Mouse (Mus musculus) E14TG2a.4 (cell line): Measurements from ENCODE around the gene Atp8a1.

Experiments
- H3K27me3 ChIP-seq: 2 replicates; pipeline ENCODE4 v1.6.1; 2014; ENCODE audit warnings: low read length, control low read depth; ENCODE audit not compliant: insufficient read depth
- H3K36me3 ChIP-seq: 2 replicates; pipeline ENCODE4 v1.6.1; 2014; ENCODE audit warnings: low read length, control low read depth; ENCODE audit not compliant: insufficient read depth
- H3K4me1 ChIP-seq: replicated peaks from 2 replicates; pipeline ENCODE4 v1.6.1; 2014; ENCODE audit warnings: low read depth, low read length, control low read depth
- H3K4me3 ChIP-seq: replicated peaks from 2 replicates; pipeline ENCODE4 v1.5.1; 2014; ENCODE audit warnings: mild to moderate bottlenecking, low read length
- H3K9me3 ChIP-seq: 2 replicates; pipeline ENCODE4 v1.6.1; 2014; ENCODE audit warnings: low read length, control low read depth
- CTCF ChIP-seq: conservative IDR thresholded peaks from 2 replicates; pipeline ENCODE4 v1.5.1; 2014; ENCODE audit warnings: low read length
- NANOG ChIP-seq: IDR thresholded peaks from 2 replicates; pipeline ENCODE4 v1.6.1; 2014; ENCODE audit warnings: borderline replicate concordance, low read length, mixed read lengths
- POU5F1 ChIP-seq: IDR thresholded peaks from 2 replicates; pipeline ENCODE4 v1.6.1; 2014; ENCODE audit warnings: low read length, borderline replicate concordance

The Atp8a1 gene

DNA sequence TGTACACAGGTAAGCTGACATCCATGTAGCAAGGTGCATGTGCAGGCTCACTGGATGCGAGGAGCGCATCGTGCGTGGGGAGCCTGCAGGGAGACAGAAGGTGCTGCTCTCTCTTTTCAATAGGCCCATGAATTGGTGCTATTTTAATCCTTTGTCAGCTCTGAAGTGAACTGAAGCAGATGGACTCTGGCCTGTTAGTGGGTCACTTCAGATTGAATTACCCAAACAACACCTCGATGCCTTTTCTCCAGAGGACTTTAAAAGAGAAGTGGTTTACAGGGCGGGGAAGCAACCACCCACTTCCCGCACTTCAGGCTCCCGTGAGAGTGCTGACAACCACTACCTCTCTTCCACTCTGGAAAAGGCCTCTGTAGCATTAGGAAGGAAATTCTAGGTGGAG is 46.4 kb downstream of the Atp8a1 start:
- Histone ChIP-seq H3K27me3 (no peaks in the 10 kb centered on the region), H3K9me3 (no peaks in the 10 kb centered on the region), H3K4me1 (peaks cover 49% of the 10 kb centered on the region), H3K36me3 (no peaks in the 10 kb centered on the region), H3K4me3 (no peak overlapping the region)
- TF ChIP-seq POU5F1 (no peak), NANOG (no peak), CTCF (no peak)

- no peaks in the 10 kb centered on the region for H3K36me3 ChIP-seq
- peaks cover 49% of the 10 kb centered on the region for H3K4me1 ChIP-seq
These were observed 47.4 kb downstream of the Atp8a1 start for GRCm38 (mm10) chr5:67799785-67800184.

GRCm38 (mm10) chr5:67798348-67798747 is 48.9 kb downstream of the Atp8a1 start:
- TF ChIP-seq CTCF, result no peak
- no peak for TF ChIP-seq POU5F1
- no peak for TF ChIP-seq NANOG
- Histone ChIP-seq H3K36me3 (no peaks in the 10 kb centered on the region), H3K4me1 (peaks cover 49% of the 10 kb centered on the region)

More at GRCm38 (mm10) chr5:67799785-67800184, 47.4 kb downstream of the Atp8a1 start:
- no peaks in the 10 kb centered on the region for H3K27me3 ChIP-seq
- TF ChIP-seq POU5F1, result no peak
- no peak for TF ChIP-seq CTCF
- no peak for TF ChIP-seq NANOG
- no peaks in the 10 kb centered on the region for H3K9me3 ChIP-seq
- no peak overlapping the region for H3K4me3 ChIP-seq

GRCm38 (mm10) chr5:67797006-67797958 is 50.0 kb downstream of the Atp8a1 start:
- Histone ChIP-seq H3K36me3 (no peaks in the 10 kb centered on the region), H3K4me3 (peak overlapping the region; percentile 14; the same call in 1 of the 2 replicates), H3K27me3 (no peaks in the 10 kb centered on the region), H3K4me1 (peaks cover 49% of the 10 kb centered on the region), H3K9me3 (no peaks in the 10 kb centered on the region; the same call in 1 of the 2 replicates)
- no peak for TF ChIP-seq NANOG
- no peak for TF ChIP-seq CTCF
- no peak for TF ChIP-seq POU5F1

More at GRCm38 (mm10) chr5:67798348-67798747, 48.9 kb downstream of the Atp8a1 start:
- H3K4me3 ChIP-seq, result no peak overlapping the region
- H3K27me3 ChIP-seq, result no peaks in the 10 kb centered on the region
- no peaks in the 10 kb centered on the region for H3K9me3 ChIP-seq

DNA sequence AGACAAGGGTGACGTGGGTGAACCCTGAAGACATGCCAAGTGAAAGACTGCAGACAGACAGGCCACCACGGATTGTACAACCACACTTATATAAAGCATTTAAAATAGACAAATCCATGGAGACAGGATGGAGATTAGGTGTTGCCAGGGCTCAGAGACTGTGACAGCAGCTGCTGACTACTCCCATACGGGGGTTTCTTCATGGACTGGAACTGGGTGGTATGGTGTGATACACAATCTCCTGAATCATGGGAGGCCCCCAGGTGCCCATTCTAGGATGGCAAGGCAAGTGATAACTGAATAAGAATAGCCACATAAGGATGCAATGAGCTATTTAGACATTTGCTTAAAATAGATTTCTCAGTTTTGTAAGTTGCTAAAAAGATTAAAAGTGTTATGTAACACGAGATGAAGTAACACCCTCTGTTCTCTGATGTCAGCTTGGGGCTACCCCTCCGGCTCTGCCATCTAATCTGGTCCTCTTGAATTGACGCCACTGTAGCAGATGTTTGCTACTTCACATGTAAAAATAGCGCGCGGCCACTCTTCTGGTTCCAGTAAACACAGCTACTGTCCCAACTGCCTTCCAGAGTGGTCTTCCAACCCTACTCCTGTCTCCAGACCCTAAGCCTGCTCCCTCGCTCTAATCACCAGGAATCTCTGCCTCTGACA is 53.0 kb downstream of the Atp8a1 start:
- Histone ChIP-seq H3K4me1 (peaks cover 26% of the 10 kb centered on the region), H3K27me3 (no peaks in the 10 kb centered on the region), H3K9me3 (no peaks in the 10 kb centered on the region; the same call in 1 of the 2 replicates), H3K36me3 (no peaks in the 10 kb centered on the region), H3K4me3 (no peak overlapping the region)
- no peak for TF ChIP-seq CTCF

DNA sequence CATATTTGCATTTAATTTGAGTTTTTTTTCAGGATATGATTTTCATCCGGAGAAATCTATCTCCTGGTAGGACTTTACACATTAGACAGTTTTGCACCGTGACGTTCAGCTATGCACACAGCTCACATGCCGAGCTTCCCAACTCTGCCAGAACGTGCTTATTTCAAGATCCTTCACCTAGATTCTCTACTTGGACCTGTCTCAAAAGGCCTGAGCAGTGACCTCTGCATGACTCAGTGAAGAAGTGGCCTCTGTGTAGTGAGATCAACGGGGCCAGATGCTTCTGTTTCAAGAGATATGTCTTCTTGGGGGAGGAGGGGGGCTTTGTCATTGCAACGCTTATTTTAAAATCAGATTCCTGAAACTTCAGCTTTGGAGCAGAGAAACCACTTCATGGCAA is 64.5 kb downstream of the Atp8a1 start:
- H3K27me3 ChIP-seq, result no peaks in the 10 kb centered on the region
- TF ChIP-seq NANOG (no peak), POU5F1 (no peak), CTCF (no peak)

DNA sequence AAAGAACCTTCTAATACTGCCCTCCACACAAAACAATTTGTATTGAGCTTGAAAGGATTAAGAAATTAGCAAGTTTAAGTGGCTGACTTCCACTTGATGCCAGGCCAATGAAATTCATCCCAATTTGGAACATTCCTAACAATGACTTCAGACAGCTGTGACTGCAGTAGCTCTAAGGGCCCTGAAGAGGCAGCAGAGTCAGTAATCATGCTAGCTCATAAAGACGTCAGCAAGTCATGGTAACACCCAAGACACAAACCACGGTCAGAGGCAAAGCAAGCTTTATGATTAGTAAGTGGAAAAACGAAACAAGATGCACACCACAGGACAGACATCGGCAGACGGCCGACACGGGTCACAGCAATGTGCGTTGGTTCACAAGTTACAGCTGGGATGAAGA is 69.2 kb downstream of the Atp8a1 start:
- peaks cover 5% of the 10 kb centered on the region for H3K4me1 ChIP-seq
- H3K27me3 ChIP-seq, result no peaks in the 10 kb centered on the region
- 0 out of 2 replicates have a peak, but pooled peaks cover 4% of the 10 kb centered on the region for H3K36me3 ChIP-seq
- H3K9me3 ChIP-seq, result no peaks in the 10 kb centered on the region
- TF ChIP-seq POU5F1 (no peak), CTCF (peak; percentile 54)
- no peak overlapping the region for H3K4me3 ChIP-seq

More for the DNA sequence above, 64.5 kb downstream of the Atp8a1 start:
- H3K9me3 ChIP-seq, result no peaks in the 10 kb centered on the region
- H3K4me1 ChIP-seq, result peaks cover 5% of the 10 kb centered on the region
- no peak overlapping the region for H3K4me3 ChIP-seq
- no peaks in the 10 kb centered on the region for H3K36me3 ChIP-seq

GRCm38 (mm10) chr5:67774186-67774585 is 73.0 kb downstream of the Atp8a1 start:
- no peaks in the 10 kb centered on the region for H3K9me3 ChIP-seq
- no peak overlapping the region for H3K4me3 ChIP-seq
- TF ChIP-seq NANOG, result no peak
- TF ChIP-seq POU5F1, result no peak
- no peak for TF ChIP-seq CTCF
- no peaks in the 10 kb centered on the region for H3K27me3 ChIP-seq
- H3K4me1 ChIP-seq, result peaks cover 5% of the 10 kb centered on the region
- H3K36me3 ChIP-seq, result 0 out of 2 replicates have a peak, but pooled peaks cover 4% of the 10 kb centered on the region
